Comparison of ENCODE assay signal across 13 mouse cellular contexts in the genomic region with DNA sequence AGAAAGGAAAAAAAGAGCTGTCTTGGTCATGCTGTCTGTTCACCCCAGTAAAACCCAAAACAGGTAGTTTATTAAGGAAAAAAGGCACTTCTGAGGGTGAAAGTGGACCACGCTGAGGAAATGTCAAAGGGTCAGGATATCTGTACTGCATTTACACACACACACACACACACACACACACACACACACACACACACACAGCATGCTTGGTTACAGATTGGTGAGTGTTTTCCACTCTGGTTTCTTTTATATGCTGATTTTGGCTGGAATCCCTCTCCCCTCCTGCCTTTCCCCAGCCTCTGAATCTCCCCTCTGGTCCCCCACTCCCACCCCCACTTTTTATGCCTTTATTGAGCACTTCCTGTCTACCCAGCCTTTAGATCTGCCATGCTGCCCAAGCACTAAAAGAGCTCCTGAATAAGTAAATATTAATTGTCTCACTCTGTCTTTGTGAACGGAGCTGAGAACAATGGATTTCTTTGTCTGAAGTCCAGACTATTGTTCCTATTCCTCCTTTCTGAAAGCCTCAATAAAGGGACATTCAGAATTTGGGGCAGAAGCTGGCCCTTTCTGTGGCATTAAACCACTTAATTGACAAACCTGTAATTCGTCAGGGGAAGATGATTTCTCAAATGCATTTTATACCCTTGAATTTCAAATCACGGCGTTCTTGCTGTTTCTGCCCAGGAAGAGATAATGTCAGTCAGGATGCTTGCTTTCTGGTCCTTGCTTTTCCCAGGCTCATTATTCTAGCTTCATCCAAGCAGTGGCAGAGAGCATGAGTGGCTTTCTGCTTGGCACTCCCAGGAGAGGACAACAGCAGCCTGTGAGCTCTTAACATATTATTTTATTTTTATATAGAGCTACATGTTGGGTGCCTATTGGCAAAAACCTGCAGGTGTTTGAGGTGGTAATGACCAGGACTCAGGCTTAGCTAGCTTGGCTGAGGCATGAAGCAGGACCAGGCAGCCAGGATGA.
DNase-seq lines count a peak whose midpoint lies in the region; ATAC-seq and TF ChIP-seq lines count a peak whose summit lies in the region.
"Had no signal": no experiment of that assay in that cellular context is flagged by ENCODE, and none has a peak within 500 bp of the region (broad histone marks: within the 10 kb centered on the region; RNA-seq: fewer than 3 reads in every experiment).

No protein-coding gene starts in this region.

- H3K36me3 ChIP-seq in limb, embryonic 12.5 days = no peaks in the 10 kb centered on the region
- no peaks in the 10 kb centered on the region for H3K36me3 ChIP-seq in limb, embryonic 10.5 days
- H3K36me3 ChIP-seq in forebrain, postnatal 0 days (ENCODE audit: insufficient read depth) = no peaks in the 10 kb centered on the region
- no peaks in the 10 kb centered on the region for H3K36me3 ChIP-seq in midbrain, embryonic 11.5 days (ENCODE audit: control insufficient read depth, insufficient read depth, low read length)
- H3K36me3 ChIP-seq: G1E had no signal

- H3K4me3 ChIP-seq in limb, embryonic 12.5 days (replicated peaks) = no peak overlapping the region
- no peak overlapping the region for H3K4me3 ChIP-seq in limb, embryonic 10.5 days
- no peak overlapping the region for H3K4me3 ChIP-seq in forebrain, postnatal 0 days (ENCODE audit: low read depth, low read length)
- H3K4me3 ChIP-seq in midbrain, embryonic 11.5 days (ENCODE audit: low read depth, low read length) = no peak overlapping the region

- no peaks in the 10 kb centered on the region for H3K9me3 ChIP-seq in limb, embryonic 12.5 days
- H3K9me3 ChIP-seq in limb, embryonic 10.5 days (replicated peaks) = no peaks in the 10 kb centered on the region
- H3K9me3 ChIP-seq in forebrain, postnatal 0 days (ENCODE audit: low read length) = no peaks in the 10 kb centered on the region
- H3K9me3 ChIP-seq in midbrain, embryonic 11.5 days (ENCODE audit: control insufficient read depth, low read length) = no peaks in the 10 kb centered on the region
- H3K9me3 ChIP-seq: G1E had no signal

- ATAC-seq in limb, embryonic 12.5 days (ENCODE audit: insufficient number of reproducible peaks, insufficient read depth, low FRiP score, low TSS enrichment, low read depth) = no peak
- ATAC-seq in forebrain, postnatal 0 days = peak; percentile 76
- peak; percentile 85 for ATAC-seq in midbrain, embryonic 11.5 days (ENCODE audit: low FRiP score)

- no peak overlapping the region for H3K9ac ChIP-seq in limb, embryonic 12.5 days (replicated peaks)
- peak overlapping the region; percentile 22; the same call in 1 of the 2 replicates for H3K9ac ChIP-seq in forebrain, postnatal 0 days
- H3K9ac ChIP-seq in midbrain, embryonic 11.5 days (ENCODE audit: low read length) = peak overlapping the region; percentile 28; the same call in 1 of the 2 replicates

- TF ChIP-seq CTCF in forebrain, postnatal 0 days (IDR thresholded peaks at IDR 0.05; ENCODE audit: low read depth) = no peak

- H3K27me3 ChIP-seq in limb, embryonic 12.5 days = no peaks in the 10 kb centered on the region
- no peaks in the 10 kb centered on the region for H3K27me3 ChIP-seq in limb, embryonic 10.5 days (ENCODE audit: low read depth, poor library complexity, severe bottlenecking)
- no peaks in the 10 kb centered on the region for H3K27me3 ChIP-seq in forebrain, postnatal 0 days (ENCODE audit: insufficient read depth, low read length)
- no peaks in the 10 kb centered on the region for H3K27me3 ChIP-seq in midbrain, embryonic 11.5 days (ENCODE audit: control insufficient read depth, insufficient read depth, low read length)

- 43% methylated on average over 5 of the region's 5 CpGs for WGBS in limb, embryonic 12.5 days
- 60% methylated on average over 5 of the region's 5 CpGs for WGBS in limb, embryonic 10.5 days
- WGBS in forebrain, postnatal 0 days = 8% methylated on average over 5 of the region's 5 CpGs
- WGBS in midbrain, embryonic 11.5 days = 13% methylated on average over 5 of the region's 5 CpGs

- no peaks in the 10 kb centered on the region for H3K4me1 ChIP-seq in limb, embryonic 12.5 days (replicated peaks)
- peaks cover 6% of the 10 kb centered on the region; the same call in 1 of the 2 replicates for H3K4me1 ChIP-seq in limb, embryonic 10.5 days
- H3K4me1 ChIP-seq in forebrain, postnatal 0 days (ENCODE audit: insufficient read depth) = 0 out of 2 replicates have a peak, but pooled peaks cover 3% of the 10 kb centered on the region
- no peaks in the 10 kb centered on the region for H3K4me1 ChIP-seq in midbrain, embryonic 11.5 days (ENCODE audit: control insufficient read depth, insufficient read depth, low read length)

- H3K27ac ChIP-seq in limb, embryonic 12.5 days = peak overlapping the region; percentile 29; the same call in 1 of the 2 replicates
- H3K27ac ChIP-seq in limb, embryonic 10.5 days = no peak overlapping the region
- peak overlapping the region; percentile 66; the same call in 1 of the 2 replicates for H3K27ac ChIP-seq in forebrain, postnatal 0 days (ENCODE audit: low read depth, low read length)
- 0 out of 2 replicates have a peak overlapping the region, but pooled peaks have one; percentile 4 for H3K27ac ChIP-seq in midbrain, embryonic 11.5 days (ENCODE audit: low read depth, low read length)
- H3K27ac ChIP-seq: kidney, postnatal 0 days had no signal

- no peak overlapping the region for H3K4me2 ChIP-seq in limb, embryonic 12.5 days
- no peak overlapping the region for H3K4me2 ChIP-seq in forebrain, postnatal 0 days (ENCODE audit: low read depth)
- no peak overlapping the region for H3K4me2 ChIP-seq in midbrain, embryonic 11.5 days

- DNase-seq in limb, embryonic 10.5 days (ENCODE audit: low spot score) = no peak
- peak; percentile 25 for DNase-seq in forebrain, postnatal 0 days
- peak; percentile 93 for DNase-seq in midbrain, embryonic 11.5 days (ENCODE audit: low spot score, missing footprints)
- peak; percentile 88 for DNase-seq in retina, postnatal 1 day
- no peak for DNase-seq in spleen, postnatal 10 days (ENCODE audit: low spot score in 2 of 2)
- DNase-seq in layer of hippocampus, adult 8-10 months (ENCODE audit: low spot score in 2 of 2) = no peak
- DNase-seq in kidney, postnatal 10 days = no peak
- DNase-seq: layer of hippocampus, postnatal 36 days; right cerebral cortex, adult 18-20 months; thymus, postnatal 14 days had no signal

Comparison
In these comparisons a context has a peak if more than half of its experiments do, and no peak if none do; other contexts are left out.
1. DNase-seq: peak in forebrain, postnatal 0 days (single experiment), midbrain, embryonic 11.5 days (single experiment) and retina, postnatal 1 day (single experiment); none in limb, embryonic 10.5 days (single experiment), spleen, postnatal 10 days (0 of 2), layer of hippocampus, adult 8-10 months (0 of 2) and kidney, postnatal 10 days (single experiment).